8 mouse cellular contexts compared by ENCODE assay signal in genomic region chr7:112883791-112884274, GRCm38 (mm10).
DNase-seq lines count a peak whose midpoint lies in the region; ATAC-seq and TF ChIP-seq lines count a peak whose summit lies in the region.

No protein-coding gene starts in this region.

- H3K27ac ChIP-seq in liver, adult 2 months (replicated peaks; ENCODE audit: insufficient read depth, low read depth, low read length) = no peak overlapping the region
- H3K27ac ChIP-seq in liver, postnatal 0 days (ENCODE audit: low read depth) = no peak overlapping the region
- H3K27ac ChIP-seq in forebrain, embryonic 11.5 days (ENCODE audit: low read depth, low read length) = peak overlapping the region; percentile 92
- peak overlapping the region; percentile 68 for H3K27ac ChIP-seq in heart, embryonic 13.5 days (replicated peaks)
- H3K27ac ChIP-seq in stomach, embryonic 14.5 days (ENCODE audit: low read length) = peak overlapping the region; percentile 0; the same call in 1 of the 2 replicates

- H3K4me3 ChIP-seq in liver, adult 2 months (ENCODE audit: insufficient read depth, low read depth, low read length) = no peak overlapping the region
- no peak overlapping the region for H3K4me3 ChIP-seq in liver, postnatal 0 days (ENCODE audit: low read depth, low read length)
- H3K4me3 ChIP-seq in forebrain, embryonic 11.5 days (ENCODE audit: low read depth, low read length) = no peak overlapping the region
- no peak overlapping the region for H3K4me3 ChIP-seq in heart, embryonic 13.5 days
- H3K4me3 ChIP-seq in stomach, embryonic 14.5 days (ENCODE audit: low read depth, low read length) = no peak overlapping the region

- no peak for TF ChIP-seq POLR2A in liver, adult 2 months (IDR thresholded peaks at IDR 0.05; ENCODE audit: extremely low read depth, insufficient read depth, low read length)

- no peak for ATAC-seq in liver, postnatal 0 days
- peak; percentile 98 for ATAC-seq in forebrain, embryonic 11.5 days (replicated peaks; ENCODE audit: low FRiP score)
- ATAC-seq in heart, embryonic 13.5 days (ENCODE audit: extremely low read depth, insufficient number of reproducible peaks, low FRiP score, low TSS enrichment) = no peak
- ATAC-seq in stomach, embryonic 14.5 days (ENCODE audit: insufficient number of reproducible peaks, insufficient read depth, low FRiP score, low read depth) = peak; percentile 28; the same call in 1 of the 2 replicates
- ATAC-seq in granulocyte monocyte progenitor cell, adult 5-6 weeks (replicated peaks; ENCODE audit: poor library complexity, severe bottlenecking) = no peak

- peak; percentile 49 for DNase-seq in liver, adult 2 months (ENCODE audit: extremely low read depth, low read depth, low spot score)
- DNase-seq in liver, postnatal 0 days = no peak
- DNase-seq in forebrain, embryonic 11.5 days (ENCODE audit: low spot score) = peak; percentile 86
- peak; percentile 78 for DNase-seq in layer of hippocampus, adult 9-11 months
- peak; percentile 58 for DNase-seq in mesoderm, embryonic 11.5 days (ENCODE audit: low read depth, low spot score)

- no peaks in the 10 kb centered on the region for H3K27me3 ChIP-seq in liver, adult 2 months (ENCODE audit: control insufficient read depth, insufficient read depth, low read length)
- H3K27me3 ChIP-seq in liver, postnatal 0 days (ENCODE audit: insufficient read depth, low read length) = no peaks in the 10 kb centered on the region
- H3K27me3 ChIP-seq in forebrain, embryonic 11.5 days (ENCODE audit: control insufficient read depth, insufficient read depth, low read length) = no peaks in the 10 kb centered on the region
- no peaks in the 10 kb centered on the region for H3K27me3 ChIP-seq in heart, embryonic 13.5 days (replicated peaks)
- H3K27me3 ChIP-seq in stomach, embryonic 14.5 days (ENCODE audit: control insufficient read depth, insufficient read depth, low read length) = no peaks in the 10 kb centered on the region

- 58% methylated on average over 8 of the region's 8 CpGs for WGBS in liver, adult 2 months
- 68% methylated on average over 8 of the region's 8 CpGs for WGBS in liver, postnatal 0 days (ENCODE audit: insufficient replicate concordance)
- WGBS in forebrain, embryonic 11.5 days = 7% methylated on average over 8 of the region's 8 CpGs
- WGBS in heart, embryonic 13.5 days = 47% methylated on average over 8 of the region's 8 CpGs
- 42% methylated on average over 8 of the region's 8 CpGs for WGBS in stomach, embryonic 14.5 days

- H3K79me2 ChIP-seq in liver, adult 2 months (ENCODE audit: control insufficient read depth, insufficient read depth, low read length) = no peaks in the 10 kb centered on the region

- H3K9me3 ChIP-seq in liver, postnatal 0 days (ENCODE audit: low read length) = no peaks in the 10 kb centered on the region
- H3K9me3 ChIP-seq in forebrain, embryonic 11.5 days (ENCODE audit: control insufficient read depth, low read length) = no peaks in the 10 kb centered on the region
- H3K9me3 ChIP-seq in heart, embryonic 13.5 days = no peaks in the 10 kb centered on the region
- H3K9me3 ChIP-seq in stomach, embryonic 14.5 days (ENCODE audit: control insufficient read depth, low read depth, low read length) = no peaks in the 10 kb centered on the region

- TF ChIP-seq EP300 in liver, postnatal 0 days (IDR thresholded peaks at IDR 0.05; ENCODE audit: low read depth) = no peak

- no peak overlapping the region for H3K4me2 ChIP-seq in liver, postnatal 0 days (ENCODE audit: low read depth, low read length)
- no peak overlapping the region for H3K4me2 ChIP-seq in forebrain, embryonic 11.5 days (ENCODE audit: low read depth, low read length, severe bottlenecking)
- no peak overlapping the region for H3K4me2 ChIP-seq in heart, embryonic 13.5 days
- H3K4me2 ChIP-seq in stomach, embryonic 14.5 days (replicated peaks; ENCODE audit: low read depth, low read length) = no peak overlapping the region

- no peaks in the 10 kb centered on the region for H3K4me1 ChIP-seq in liver, adult 2 months (ENCODE audit: control insufficient read depth, insufficient read depth, low read length)
- H3K4me1 ChIP-seq in liver, postnatal 0 days (ENCODE audit: insufficient read depth) = no peaks in the 10 kb centered on the region
- peaks cover 29% of the 10 kb centered on the region for H3K4me1 ChIP-seq in forebrain, embryonic 11.5 days (replicated peaks; ENCODE audit: control insufficient read depth, insufficient read depth, low read length)
- H3K4me1 ChIP-seq in heart, embryonic 13.5 days = peaks cover 53% of the 10 kb centered on the region
- 0 out of 2 replicates have a peak, but pooled peaks cover 3% of the 10 kb centered on the region for H3K4me1 ChIP-seq in stomach, embryonic 14.5 days (ENCODE audit: control insufficient read depth, insufficient read depth, low read length)

- no peak for TF ChIP-seq CTCF in liver, adult 2 months (IDR thresholded peaks at IDR 0.05; ENCODE audit: low read depth, low read length)
- TF ChIP-seq CTCF in liver, postnatal 0 days (IDR thresholded peaks at IDR 0.05; ENCODE audit: low read depth) = no peak

- no peaks in the 10 kb centered on the region for H3K36me3 ChIP-seq in liver, adult 2 months (ENCODE audit: control insufficient read depth, insufficient read depth, low read length)
- no peaks in the 10 kb centered on the region for H3K36me3 ChIP-seq in liver, postnatal 0 days (replicated peaks; ENCODE audit: insufficient read depth, low read length)
- no peaks in the 10 kb centered on the region; the same call in 1 of the 2 replicates for H3K36me3 ChIP-seq in forebrain, embryonic 11.5 days (ENCODE audit: control insufficient read depth, insufficient read depth, low read length)
- peaks cover 41% of the 10 kb centered on the region for H3K36me3 ChIP-seq in heart, embryonic 13.5 days
- H3K36me3 ChIP-seq in stomach, embryonic 14.5 days (ENCODE audit: control insufficient read depth, insufficient read depth, low read length) = peaks cover 5% of the 10 kb centered on the region; the same call in 1 of the 2 replicates

- no peak overlapping the region for H3K9ac ChIP-seq in liver, adult 2 months (ENCODE audit: low read depth, low read length)
- H3K9ac ChIP-seq in liver, postnatal 0 days (replicated peaks) = no peak overlapping the region
- peak overlapping the region; percentile 47 for H3K9ac ChIP-seq in forebrain, embryonic 11.5 days (ENCODE audit: low read length)
- peak overlapping the region; percentile 51 for H3K9ac ChIP-seq in heart, embryonic 13.5 days
- H3K9ac ChIP-seq in stomach, embryonic 14.5 days (replicated peaks; ENCODE audit: low read depth, low read length) = no peak overlapping the region

Comparison
In these comparisons a context has a peak if more than half of its experiments do, and no peak if none do; other contexts are left out.
1. H3K27ac ChIP-seq: peak in forebrain, embryonic 11.5 days (single experiment), heart, embryonic 13.5 days (single experiment) and stomach, embryonic 14.5 days (single experiment); none in liver, adult 2 months (single experiment) and liver, postnatal 0 days (single experiment).
2. H3K9ac ChIP-seq: peak in forebrain, embryonic 11.5 days (single experiment) and heart, embryonic 13.5 days (single experiment); none in liver, adult 2 months (single experiment), liver, postnatal 0 days (single experiment) and stomach, embryonic 14.5 days (single experiment).
3. ATAC-seq: peak in forebrain, embryonic 11.5 days (single experiment) and stomach, embryonic 14.5 days (single experiment); none in liver, postnatal 0 days (single experiment), heart, embryonic 13.5 days (single experiment) and granulocyte monocyte progenitor cell, adult 5-6 weeks (single experiment).